Mouse (Mus musculus) liver, embryonic 14.5 days (tissue): ENCODE measurements around the gene Fam124a.

Experiments
- CTCF ChIP-seq: IDR thresholded peaks from 2 replicates; pipeline ENCODE4 v1.5.1; 2016; ENCODE audit warnings: antibody characterized with exemption, low read depth, control low read depth
- EP300 ChIP-seq: IDR thresholded peaks from 2 replicates; pipeline ENCODE4 v1.6.1; 2016; ENCODE audit warnings: antibody characterized with exemption, low read depth

DNA sequence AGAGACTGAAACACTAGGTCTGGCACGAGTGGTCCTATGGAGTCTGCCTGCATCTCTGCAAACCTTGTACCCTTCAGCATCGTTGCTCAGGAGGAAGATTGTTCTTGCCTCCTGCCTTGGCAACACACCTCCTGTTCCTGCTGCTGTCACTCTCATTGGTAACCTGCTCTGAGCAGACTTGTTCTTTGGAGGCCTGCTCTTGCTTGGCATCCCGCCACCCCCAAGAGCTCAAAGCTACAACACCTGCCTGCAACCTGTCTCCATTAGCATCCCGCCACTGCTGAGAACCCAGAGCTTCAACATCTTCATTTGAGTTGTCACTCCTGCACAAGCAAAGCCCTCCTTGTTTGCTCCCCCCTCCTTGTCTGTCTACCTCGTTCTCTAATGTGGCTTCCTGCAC is 72.4 kb downstream of the Fam124a start:
- TF ChIP-seq CTCF (no peak), EP300 (no peak)
